Mouse (Mus musculus): Measurements from ENCODE around the gene Sh2d4b.

Sh2d4b gene

GRCm38 (mm10) chr14:40837397-40837796 is 55.7 kb downstream of the Sh2d4b start:
- no peak for DNase-seq (ENCODE audit: low read depth, low spot score)

DNA sequence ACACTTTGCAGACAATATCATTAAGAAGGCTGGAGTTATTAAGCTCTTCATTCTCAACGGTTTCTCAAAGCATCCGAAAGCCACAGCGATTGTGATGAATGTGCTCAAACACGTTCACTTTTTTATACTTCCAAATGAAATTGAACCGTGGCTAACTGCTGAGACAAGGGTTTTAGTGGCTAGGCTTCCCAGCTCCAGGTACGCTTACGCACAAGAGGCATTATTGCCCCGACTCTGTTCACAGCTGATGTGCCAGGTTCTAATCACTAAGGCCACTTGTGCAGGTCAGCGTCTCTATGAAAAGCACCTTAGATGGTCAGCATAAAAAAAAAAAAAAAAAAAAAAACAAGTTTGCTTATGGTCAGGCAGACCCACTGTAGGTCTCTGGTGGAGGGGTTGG is 62.6 kb downstream of the Sh2d4b start:
- DNase-seq (ENCODE audit: low read depth, low spot score) = no peak

DNA sequence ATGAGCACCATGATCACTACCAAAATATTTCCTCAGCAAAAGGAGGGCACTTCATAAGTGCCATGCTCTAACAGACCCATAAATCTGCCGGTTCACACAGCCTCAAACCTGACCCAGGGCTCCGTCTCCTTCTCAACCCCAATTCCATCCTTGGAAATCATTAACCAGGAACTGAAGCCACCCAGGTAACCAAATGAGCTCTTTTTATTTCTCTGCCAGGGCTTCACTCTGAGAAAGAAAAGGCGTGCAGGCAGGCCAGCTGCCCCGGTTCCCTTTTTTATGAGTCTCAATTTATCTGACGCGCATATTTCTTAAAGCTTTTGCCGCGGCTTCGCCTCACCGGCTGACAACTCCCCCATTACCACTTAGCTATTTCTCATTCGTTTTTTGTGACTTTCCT is 63.0 kb downstream of the Sh2d4b start:
- DNase-seq (ENCODE audit: low read depth, low spot score) = no peak

DNA sequence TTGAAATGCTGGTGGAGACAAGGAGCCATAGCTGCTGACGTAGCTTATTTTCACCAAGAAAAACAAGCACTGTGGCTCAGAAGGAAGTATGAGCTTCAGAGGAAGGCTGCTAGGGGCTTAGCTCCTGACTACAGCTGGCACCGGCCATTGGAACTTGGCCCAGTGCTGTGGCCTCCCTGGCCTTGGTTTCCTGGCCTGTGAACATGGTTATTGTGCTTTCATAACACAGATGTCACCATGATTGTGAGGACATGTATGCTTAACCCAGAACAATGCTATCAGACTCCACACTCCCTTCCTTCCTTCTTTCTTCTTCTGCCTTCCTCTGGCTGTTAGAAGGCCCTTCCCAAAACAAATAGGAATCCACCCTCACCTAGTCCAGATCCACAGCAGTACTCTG is 75.0 kb downstream of the Sh2d4b start:
- DNase-seq (ENCODE audit: low read depth, low spot score) = no peak

DNA sequence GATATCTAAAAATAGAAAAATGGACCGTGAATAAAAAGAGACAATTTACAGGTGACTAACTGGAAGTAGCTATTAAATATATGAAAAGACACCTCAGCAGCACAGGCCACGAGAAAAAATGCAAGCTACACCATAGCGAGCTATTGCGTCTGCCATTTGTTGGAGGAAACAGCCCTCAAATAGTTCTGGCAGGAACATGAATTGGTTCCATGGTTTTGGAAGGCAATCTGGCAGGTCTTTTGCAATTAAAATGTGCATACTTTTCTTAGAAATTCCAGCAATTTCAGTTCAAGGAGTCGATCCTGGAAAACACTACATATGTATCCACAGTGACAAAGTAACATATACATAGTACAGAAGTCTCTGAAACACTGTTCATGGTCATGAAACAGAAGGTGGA is 76.4 kb downstream of the Sh2d4b start:
- DNase-seq (ENCODE audit: low read depth, low spot score) = no peak

- peak; percentile 7 for DNase-seq (ENCODE audit: low read depth, low spot score)
These were observed 101.5 kb downstream of the Sh2d4b start for GRCm38 (mm10) chr14:40791606-40792005.

- DNase-seq (ENCODE audit: low read depth, low spot score) = peak; percentile 43
These were observed 104.0 kb downstream of the Sh2d4b start for GRCm38 (mm10) chr14:40789110-40789509.

- DNase-seq (ENCODE audit: low read depth, low spot score) = no peak
These were observed 123.7 kb downstream of the Sh2d4b start for GRCm38 (mm10) chr14:40769097-40770090.

All from embryo, embryonic 11.5 days (tissue).